ENCODE assay signal across 28 mouse cellular contexts in the genomic region with DNA sequence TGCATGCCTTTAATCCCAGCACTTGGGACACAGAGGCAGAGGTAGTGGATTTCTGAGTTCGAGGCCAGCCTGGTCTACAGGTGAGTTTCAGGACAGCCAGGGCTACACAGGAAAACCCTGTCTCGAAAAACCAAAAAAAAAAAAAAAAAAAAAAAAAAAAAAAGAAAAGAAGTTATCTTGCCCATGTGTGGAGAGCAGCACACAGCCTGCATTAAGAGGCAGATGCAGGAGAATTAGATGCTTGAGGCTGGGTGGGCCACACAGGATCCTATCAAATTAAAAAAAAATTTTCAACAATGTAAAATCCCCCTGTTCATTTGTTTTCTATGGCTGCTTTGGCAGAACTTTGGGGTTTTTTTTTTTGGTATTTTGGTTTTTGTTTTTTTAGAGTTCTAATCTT.
"Had no signal": no experiment of that assay in that cellular context is flagged by ENCODE, and none has a peak within 500 bp of the region (broad histone marks: within the 10 kb centered on the region; RNA-seq: fewer than 3 reads in every experiment).

No protein-coding gene starts in this region.

- H3K27ac ChIP-seq: embryonic facial prominence, embryonic 10.5 days; embryonic facial prominence, embryonic 12.5 days; embryonic facial prominence, embryonic 13.5 days; embryonic facial prominence, embryonic 15.5 days; forebrain, embryonic 10.5 days; forebrain, embryonic 12.5 days; forebrain, embryonic 13.5 days; forebrain, embryonic 15.5 days; gastrocnemius, adult 2 months; heart, adult 2 months; heart, embryonic 10.5 days had no signal

- H3K27me3 ChIP-seq: embryonic facial prominence, embryonic 12.5 days; embryonic facial prominence, embryonic 13.5 days; embryonic facial prominence, embryonic 15.5 days; forebrain, embryonic 12.5 days; forebrain, embryonic 13.5 days; forebrain, embryonic 15.5 days; heart, embryonic 12.5 days had no signal

- H3K9ac ChIP-seq: embryonic facial prominence, embryonic 12.5 days; embryonic facial prominence, embryonic 13.5 days; embryonic facial prominence, embryonic 15.5 days; forebrain, embryonic 12.5 days; forebrain, embryonic 13.5 days; forebrain, embryonic 15.5 days; forebrain, postnatal 0 days; heart, embryonic 12.5 days had no signal

- H3K4me3 ChIP-seq: embryonic facial prominence, embryonic 10.5 days; embryonic facial prominence, embryonic 12.5 days; embryonic facial prominence, embryonic 13.5 days; embryonic facial prominence, embryonic 15.5 days; erythroblast, embryonic 14.5 days; forebrain, embryonic 10.5 days; forebrain, embryonic 12.5 days; forebrain, embryonic 13.5 days; forebrain, embryonic 15.5 days; gastrocnemius, adult 2 months; heart, adult 2 months; heart, embryonic 10.5 days; heart, embryonic 12.5 days had no signal

- ATAC-seq: forebrain, embryonic 13.5 days; forebrain, embryonic 14.5 days; forebrain, embryonic 15.5 days; forebrain, embryonic 16.5 days; forebrain, postnatal 0 days had no signal

- DNase-seq: cerebellum, postnatal 10 days; cerebellum, postnatal 14 days; cerebellum, postnatal 25 days; cerebellum, postnatal 36 days; embryo, embryonic 11 days; gastrocnemius, adult 2 months; gastrocnemius, postnatal 10 days; gastrocnemius, postnatal 14 days; gastrocnemius, postnatal 25 days; gastrocnemius, postnatal 36 days; heart, adult 11 months; heart, adult 18-20 months; heart, adult 2 months had no signal

- H3K4me1 ChIP-seq: embryonic facial prominence, embryonic 10.5 days; embryonic facial prominence, embryonic 12.5 days; embryonic facial prominence, embryonic 13.5 days; embryonic facial prominence, embryonic 15.5 days; forebrain, embryonic 10.5 days; forebrain, embryonic 12.5 days; forebrain, embryonic 13.5 days; forebrain, embryonic 15.5 days had no signal

- H3K36me3 ChIP-seq: forebrain, embryonic 15.5 days had no signal

- H3K9me3 ChIP-seq: embryonic facial prominence, embryonic 10.5 days; embryonic facial prominence, embryonic 12.5 days; embryonic facial prominence, embryonic 13.5 days; embryonic facial prominence, embryonic 15.5 days; forebrain, embryonic 10.5 days; forebrain, embryonic 12.5 days; forebrain, embryonic 13.5 days; forebrain, embryonic 15.5 days; heart, embryonic 10.5 days; heart, embryonic 12.5 days had no signal

- H3K4me2 ChIP-seq: embryonic facial prominence, embryonic 12.5 days; embryonic facial prominence, embryonic 13.5 days; embryonic facial prominence, embryonic 15.5 days; forebrain, embryonic 12.5 days; forebrain, embryonic 13.5 days; forebrain, embryonic 15.5 days; heart, embryonic 11.5 days; heart, embryonic 12.5 days had no signal
